In the genomic region with DNA sequence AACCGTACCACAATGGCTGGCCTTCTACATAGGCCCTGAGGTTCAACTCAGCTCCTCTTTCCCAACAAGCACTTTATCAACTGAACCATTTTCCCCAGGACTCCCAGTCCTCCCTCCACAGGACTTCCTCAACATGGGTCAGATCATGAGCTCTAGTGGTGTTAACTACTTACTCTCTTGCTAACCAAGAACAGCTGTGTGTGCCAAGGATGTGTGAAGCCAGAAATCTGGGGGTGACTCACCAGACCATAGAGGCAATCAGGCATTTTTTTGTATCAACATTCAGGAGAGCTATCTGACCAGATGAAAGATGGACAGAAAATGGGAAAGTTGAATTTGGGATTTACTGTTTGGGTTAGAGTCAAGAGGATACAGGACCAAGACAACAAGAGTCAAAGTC, we compare ENCODE assay signal across 21 mouse cellular contexts.
DNase-seq lines count a peak whose midpoint lies in the region; TF ChIP-seq lines count a peak whose summit lies in the region.
"Had no signal": no experiment of that assay in that cellular context is flagged by ENCODE, and none has a peak within 500 bp of the region (broad histone marks: within the 10 kb centered on the region; RNA-seq: fewer than 3 reads in every experiment).

No protein-coding gene starts in this region.

- TF ChIP-seq CTCF in CH12.LX (conservative IDR thresholded peaks at IDR 0.05 in 1 of 2, IDR thresholded peaks at IDR 0.05 in 1 of 2; ENCODE audit: low read depth in 2 of 2, low read length in 2 of 2), result no peak

- H3K9ac ChIP-seq in CH12.LX (ENCODE audit: insufficient read depth, low read depth), result no peak overlapping the region
- H3K9ac ChIP-seq: embryonic facial prominence, embryonic 13.5 days; embryonic facial prominence, embryonic 15.5 days; forebrain, embryonic 12.5 days had no signal

- dilution Hi-C loops in CH12.LX (cut with MboI; ENCODE audit: extremely low pct_ligation_motif_present, extremely low pct_unique_long_range_greater_than_20kb, low sequenced_read_pairs), result no loop called here

- TF ChIP-seq RAD21 in CH12.LX (IDR thresholded peaks at IDR 0.05; ENCODE audit: low read depth, low read length), result no peak

- no peak overlapping the region for H3K27ac ChIP-seq in CH12.LX (ENCODE audit: insufficient read depth, low read depth)
- no peak overlapping the region for H3K27ac ChIP-seq in hindbrain, embryonic 10.5 days
- H3K27ac ChIP-seq: embryonic facial prominence, embryonic 13.5 days; embryonic facial prominence, embryonic 15.5 days; forebrain, embryonic 10.5 days; forebrain, embryonic 12.5 days had no signal

- in situ Hi-C loops in CH12.LX (cut with MboI; ENCODE audit: low pct_ligation_motif_present, low pct_unique_long_range_greater_than_20kb, low sequenced_read_pairs), result no loop called here

- 69% methylated on average over 1 of the region's 1 CpGs for WGBS in hindbrain, embryonic 10.5 days

- H3ac ChIP-seq in myocyte (ENCODE audit: control insufficient read depth, insufficient read length), result no peak overlapping the region

- H3K4me2 ChIP-seq in CH12.LX (ENCODE audit: insufficient read depth, low read depth, poor library complexity, severe bottlenecking) (no peak overlapping the region), myocyte (ENCODE audit: low read depth) (no peak overlapping the region)
- H3K4me2 ChIP-seq: embryonic facial prominence, embryonic 13.5 days; embryonic facial prominence, embryonic 15.5 days; forebrain, embryonic 12.5 days had no signal

- no peaks in the 10 kb centered on the region for H3K9me3 ChIP-seq in CH12.LX (replicated peaks; ENCODE audit: low read length)
- no peaks in the 10 kb centered on the region for H3K9me3 ChIP-seq in hindbrain, embryonic 10.5 days
- H3K9me3 ChIP-seq: embryonic facial prominence, embryonic 13.5 days; embryonic facial prominence, embryonic 15.5 days; forebrain, embryonic 10.5 days; forebrain, embryonic 12.5 days had no signal

- TF ChIP-seq POLR2A in CH12.LX (IDR thresholded peaks at IDR 0.05; ENCODE audit: low read depth, low read length) (no peak), myocyte (IDR thresholded peaks at IDR 0.05; ENCODE audit: insufficient read length, low read depth) (no peak)

- H3K79me2 ChIP-seq in CH12.LX (replicated peaks; ENCODE audit: control insufficient read depth, extremely low read depth, insufficient read depth, poor library complexity, severe bottlenecking), result no peaks in the 10 kb centered on the region
- no peaks in the 10 kb centered on the region for H3K79me2 ChIP-seq in myocyte (ENCODE audit: control insufficient read depth, insufficient read depth)

- H3K27me3 ChIP-seq in CH12.LX (replicated peaks), result no peaks in the 10 kb centered on the region
- no peaks in the 10 kb centered on the region for H3K27me3 ChIP-seq in myocyte (ENCODE audit: control insufficient read depth, insufficient read depth, insufficient read length)
- H3K27me3 ChIP-seq in hindbrain, embryonic 10.5 days (ENCODE audit: insufficient read depth, poor library complexity, severe bottlenecking), result peaks cover 27% of the 10 kb centered on the region

- DNase-seq in 3T3-L1 (ENCODE audit: low read depth, low spot score), result peak; percentile 82
- peak; percentile 34 for DNase-seq in CH12.LX (ENCODE audit: extremely low read depth)
- peak; percentile 79 for DNase-seq in NIH3T3 (ENCODE audit: low read depth)
- DNase-seq in ovary, postnatal 36 days (ENCODE audit: low spot score), result no peak
- no peak for DNase-seq in hindbrain, embryonic 10.5 days (ENCODE audit: low spot score)
- DNase-seq in kidney, postnatal 10 days, result no peak
- no peak for DNase-seq in T-cell, adult 2 months (ENCODE audit: low spot score)
- DNase-seq: adrenal gland, adult 8-10 months; adrenal gland, postnatal 14 days; adrenal gland, postnatal 36 days; cerebellum, adult 18-20 months; cerebellum, adult 8-10 months; cerebellum, adult 9-11 months; cerebellum, postnatal 14 days; cerebellum, postnatal 36 days had no signal

- no peak overlapping the region for H3K4me3 ChIP-seq in CH12.LX (replicated peaks in 1 of 3; ENCODE audit: low read depth in 2 of 3, low read length in 2 of 3, poor library complexity in 1 of 3)
- H3K4me3 ChIP-seq in myocyte, result no peak overlapping the region
- H3K4me3 ChIP-seq in hindbrain, embryonic 10.5 days, result no peak overlapping the region
- H3K4me3 ChIP-seq: embryonic facial prominence, embryonic 13.5 days; embryonic facial prominence, embryonic 15.5 days; erythroblast, embryonic 14.5 days; forebrain, embryonic 10.5 days; forebrain, embryonic 12.5 days had no signal

- TF ChIP-seq EP300 in CH12.LX (IDR thresholded peaks at IDR 0.05; ENCODE audit: low read length), result no peak

- peaks cover 3 to 19% of the 10 kb centered on the region in 2 experiments; a peak in 3 of 4 replicates for H3K4me1 ChIP-seq in CH12.LX (ENCODE audit: control insufficient read depth in 1 of 2, insufficient read depth in 2 of 2)
- H3K4me1 ChIP-seq in hindbrain, embryonic 10.5 days (replicated peaks), result peaks cover 11% of the 10 kb centered on the region

- no peaks in the 10 kb centered on the region for H3K36me3 ChIP-seq in CH12.LX (replicated peaks in 1 of 2; ENCODE audit: control insufficient read depth in 1 of 2, insufficient read depth in 1 of 2, low read length in 1 of 2)
- no peaks in the 10 kb centered on the region for H3K36me3 ChIP-seq in myocyte (ENCODE audit: control insufficient read depth, insufficient read depth)
- no peaks in the 10 kb centered on the region for H3K36me3 ChIP-seq in hindbrain, embryonic 10.5 days
- H3K36me3 ChIP-seq: embryonic facial prominence, embryonic 13.5 days; embryonic facial prominence, embryonic 15.5 days; forebrain, embryonic 10.5 days; forebrain, embryonic 12.5 days had no signal

TF ChIP-seq in CH12.LX, 34 proteins besides CTCF, POLR2A, EP300 and RAD21:
- no peak for TF ChIP-seq USF1 (IDR thresholded peaks at IDR 0.05; ENCODE audit: low read depth, low read length)
- TF ChIP-seq ZKSCAN1 (IDR thresholded peaks at IDR 0.05; ENCODE audit: borderline replicate concordance, low read depth, low read length), result no peak
- no peak for TF ChIP-seq POLR2AphosphoS2 (IDR thresholded peaks at IDR 0.05; ENCODE audit: low read depth, low read length)
- TF ChIP-seq ELF1 (IDR thresholded peaks at IDR 0.05; ENCODE audit: low read depth, low read length), result no peak
- TF ChIP-seq USF2 (conservative IDR thresholded peaks at IDR 0.05; ENCODE audit: low read depth, low read length), result no peak
- TF ChIP-seq E2F4 (IDR thresholded peaks at IDR 0.05; ENCODE audit: insufficient replicate concordance, low read depth, low read length), result no peak
- no peak for TF ChIP-seq NRF1 (IDR thresholded peaks at IDR 0.05; ENCODE audit: low read depth, low read length)
- no peak for TF ChIP-seq PAX5 (IDR thresholded peaks at IDR 0.05; ENCODE audit: low read length)
- TF ChIP-seq ZC3H11A (IDR thresholded peaks at IDR 0.05; ENCODE audit: low read depth, low read length), result no peak
- no peak for TF ChIP-seq TCF12 (IDR thresholded peaks at IDR 0.05; ENCODE audit: low read depth, low read length)
- no peak for TF ChIP-seq MYC (IDR thresholded peaks at IDR 0.05; ENCODE audit: low read depth, low read length)

TF ChIP-seq in myocyte, 11 proteins besides CTCF, POLR2A, EP300 and RAD21:
- TF ChIP-seq REST (IDR thresholded peaks at IDR 0.05; ENCODE audit: insufficient read depth, insufficient read length), result no peak
- TF ChIP-seq MYOD1 (IDR thresholded peaks at IDR 0.05; ENCODE audit: control insufficient read depth in 1 of 3, insufficient read length in 2 of 3, low read depth in 2 of 3), result peak in 2 of 3 experiments; percentile 29 to 56

Comparison
In these comparisons a context has a peak if more than half of its experiments do, and no peak if none do; other contexts are left out.
1. DNase-seq: peak in 3T3-L1 (single experiment), CH12.LX (single experiment) and NIH3T3 (single experiment); none in ovary, postnatal 36 days (single experiment), hindbrain, embryonic 10.5 days (single experiment), kidney, postnatal 10 days (single experiment) and T-cell, adult 2 months (single experiment).